Mouse (Mus musculus): ENCODE results near the gene Cnih2.

GRCm38 (mm10) chr19:5087884-5088728 lies 10.2 kb downstream of the Cnih2 start, which contains the start of gene Yif1a:
- TF ChIP-seq POLR2A (IDR thresholded peaks at IDR 0.05; ENCODE audit: low read depth, low read length) (peak; percentile 95), CTCF (IDR thresholded peaks at IDR 0.05; ENCODE audit: borderline replicate concordance, insufficient read depth, low read length) (peak; percentile 47; the same call in 1 of the 2 replicates)

Data from embryonic fibroblast, embryonic 13.5 days (primary cell).